Mouse (Mus musculus): ENCODE results near the gene Uspl1. TPM values are rescaled to one million over a fixed set of nuclear protein-coding genes. Genes with fewer than 3 reads are reported as not detected.
"Not testable (repeated sequence)": the region's sequence is repeated elsewhere in the genome, so short reads cannot be mapped to it uniquely, and the experiment has no call there.

The Uspl1 gene
- total RNA-seq (2021), result 10 to 100 TPM; 22.0 to 23.9 TPM
- long read RNA-seq, experiment 1, full-length matches to known transcripts, result 3 of 10 reads
- long read RNA-seq, experiment 1, partial matches to known transcripts, result 5 of 10 reads
- long read RNA-seq, experiment 1, other reads (novel, unspliced or antisense), result 2 of 10 reads
- long read RNA-seq, experiment 2, partial matches to known transcripts, result 1 of 6 reads
- long read RNA-seq, experiment 2, other reads (novel, unspliced or antisense), result 3 of 6 reads

DNA sequence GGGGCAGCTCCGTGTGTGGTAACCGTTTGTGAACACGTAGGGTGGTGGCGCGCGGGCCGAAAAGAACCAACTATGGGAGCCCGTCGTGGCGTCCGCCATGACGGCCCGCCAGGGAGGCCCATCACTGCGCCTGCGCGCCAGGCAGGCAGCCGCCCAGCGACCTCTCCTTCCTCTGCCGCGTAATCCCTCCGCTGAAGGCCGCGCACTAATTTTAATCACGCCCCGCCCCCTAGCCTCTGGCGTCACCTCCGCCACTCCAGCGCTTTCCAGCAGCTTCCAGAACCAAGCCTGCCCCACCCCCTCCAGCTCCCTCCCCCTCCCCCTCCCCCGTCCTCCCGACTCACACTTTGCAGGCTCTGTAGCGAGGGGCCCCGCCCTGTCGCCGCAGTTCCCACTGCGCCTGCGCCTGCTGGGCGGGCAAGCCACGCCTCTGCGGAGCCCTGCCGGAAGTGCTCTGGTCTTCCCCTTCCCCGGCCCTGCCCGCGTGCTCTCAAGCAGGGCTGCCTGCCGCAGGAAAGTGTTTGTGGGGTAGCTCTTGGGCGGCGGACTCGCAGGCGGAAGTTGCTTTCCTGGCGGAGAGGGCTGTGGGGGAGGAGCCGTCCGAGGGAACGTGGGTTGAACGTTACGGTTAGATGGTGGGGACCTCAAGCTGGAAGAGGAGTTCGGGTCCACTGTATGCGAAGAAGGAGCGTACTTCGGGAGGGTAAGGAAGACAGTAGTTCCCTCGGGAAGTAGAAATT is at the start of gene Uspl1, which contains the start of gene Hmgb1:
Gene Uspl1 (plus strand): TSS at position 247 of the 740 bp plus-strand sequence.
Gene Hmgb1 (minus strand): TSS at position 386 of the 740 bp plus-strand sequence.
- peak; percentile 99 for DNase-seq

GRCm38 (mm10) chr5:149134751-149135454 is 49.2 kb upstream of the Uspl1 start:
- no peak for DNase-seq

- peak in 1 of 2 experiments; percentile 14 for DNase-seq
Measured at GRCm38 (mm10) chr5:149135455-149136354, 48.4 kb upstream of the Uspl1 start.

- DNase-seq, result peak in 1 of 2 experiments; percentile 34
Measured at GRCm38 (mm10) chr5:149136933-149137365, 47.2 kb upstream of the Uspl1 start.

DNA sequence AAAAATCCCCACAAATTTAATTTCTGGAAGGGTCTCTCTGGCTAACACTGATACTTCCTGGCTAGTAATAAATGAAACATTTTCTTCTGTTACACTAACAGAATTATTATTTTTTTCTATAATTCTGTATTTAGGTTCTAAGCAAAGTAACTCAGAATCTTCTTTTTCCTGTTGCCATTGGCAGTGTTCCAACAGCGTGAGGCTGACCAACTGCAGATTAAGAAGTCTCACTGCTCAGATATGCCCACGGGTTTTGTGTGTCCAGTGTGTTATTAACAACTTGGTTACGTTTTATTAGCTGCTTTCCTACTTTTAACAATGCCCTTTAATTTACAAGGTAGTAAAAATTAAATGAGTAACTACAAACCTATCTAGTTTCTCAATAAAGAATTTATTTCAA is 46.7 kb upstream of the Uspl1 start:
- DNase-seq, result no peak

GRCm38 (mm10) chr5:149138087-149138486 is 46.1 kb upstream of the Uspl1 start:
- not testable (repeated sequence) for DNase-seq

DNA sequence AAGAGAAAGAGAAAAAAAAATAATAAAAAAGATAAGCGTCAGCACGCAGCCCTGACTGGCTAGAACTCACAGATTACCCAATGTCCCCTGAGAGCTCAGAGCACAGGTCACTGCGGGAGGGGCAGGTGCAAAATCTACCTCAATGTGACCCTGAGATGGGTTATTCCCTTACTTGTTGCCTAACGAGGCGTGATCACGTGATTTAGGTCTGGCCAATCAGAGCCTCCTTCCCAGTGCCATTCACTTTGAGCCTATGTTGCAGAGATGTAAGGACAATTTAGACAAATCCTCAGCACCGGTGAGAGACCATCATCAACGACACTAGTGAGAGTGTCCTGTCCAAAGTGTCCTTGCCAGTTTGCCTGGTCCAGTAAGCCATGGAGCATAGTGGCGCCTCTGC is 43.8 kb upstream of the Uspl1 start:
- DNase-seq, result no peak

DNA sequence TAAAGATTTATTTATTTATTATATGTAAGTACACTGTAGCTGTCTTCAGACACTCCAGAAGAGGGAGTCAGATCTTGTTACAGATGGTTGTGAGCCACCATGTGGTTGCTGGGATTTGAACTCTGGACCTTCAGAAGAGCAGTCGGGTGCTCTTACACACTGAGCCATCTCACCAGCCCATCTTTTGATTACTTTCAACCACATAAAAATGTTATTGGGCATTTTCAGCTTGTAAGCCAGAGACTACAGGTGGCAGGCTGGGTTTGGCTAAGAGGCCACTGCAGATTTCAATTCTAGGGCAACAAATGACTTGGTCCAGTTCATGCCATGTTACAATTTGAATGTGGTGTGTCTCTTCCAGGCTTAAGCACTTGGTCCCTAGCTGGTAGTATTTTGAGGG is 43.0 kb upstream of the Uspl1 start:
- DNase-seq, result not testable (repeated sequence)

DNA sequence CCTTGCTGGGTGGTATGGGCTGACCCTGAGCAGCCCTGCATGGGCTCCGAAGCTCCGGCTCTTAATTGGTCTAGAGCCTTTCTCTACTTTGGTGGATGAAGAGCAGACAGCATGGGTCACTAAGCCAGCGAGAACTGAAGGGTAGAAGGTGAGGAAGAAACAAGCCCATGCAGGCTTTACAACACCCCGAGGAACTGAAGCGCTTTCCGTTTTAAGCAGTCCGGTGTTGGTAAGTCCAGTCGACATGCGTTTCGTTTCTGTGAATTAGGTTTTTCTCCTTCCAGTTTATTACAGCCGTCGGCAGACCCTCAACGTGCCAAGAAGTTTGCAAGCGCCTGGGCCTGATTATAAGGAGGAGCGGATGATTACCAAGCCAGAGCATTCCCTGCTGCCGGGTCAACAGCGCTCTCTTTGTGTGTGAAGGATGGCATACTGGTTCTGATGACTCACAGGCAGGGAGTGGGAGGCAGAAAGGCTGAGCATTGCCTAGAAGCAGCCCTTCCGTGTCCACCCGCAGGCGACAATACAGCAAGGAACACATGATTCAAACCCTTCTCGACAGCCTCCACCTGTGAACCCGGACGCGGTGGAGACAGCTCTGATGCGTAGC is 40.3 kb upstream of the Uspl1 start:
- peak in 1 of 2 experiments; percentile 33 for DNase-seq

GRCm38 (mm10) chr5:149146691-149147090 is 37.5 kb upstream of the Uspl1 start:
- no peak for DNase-seq

DNA sequence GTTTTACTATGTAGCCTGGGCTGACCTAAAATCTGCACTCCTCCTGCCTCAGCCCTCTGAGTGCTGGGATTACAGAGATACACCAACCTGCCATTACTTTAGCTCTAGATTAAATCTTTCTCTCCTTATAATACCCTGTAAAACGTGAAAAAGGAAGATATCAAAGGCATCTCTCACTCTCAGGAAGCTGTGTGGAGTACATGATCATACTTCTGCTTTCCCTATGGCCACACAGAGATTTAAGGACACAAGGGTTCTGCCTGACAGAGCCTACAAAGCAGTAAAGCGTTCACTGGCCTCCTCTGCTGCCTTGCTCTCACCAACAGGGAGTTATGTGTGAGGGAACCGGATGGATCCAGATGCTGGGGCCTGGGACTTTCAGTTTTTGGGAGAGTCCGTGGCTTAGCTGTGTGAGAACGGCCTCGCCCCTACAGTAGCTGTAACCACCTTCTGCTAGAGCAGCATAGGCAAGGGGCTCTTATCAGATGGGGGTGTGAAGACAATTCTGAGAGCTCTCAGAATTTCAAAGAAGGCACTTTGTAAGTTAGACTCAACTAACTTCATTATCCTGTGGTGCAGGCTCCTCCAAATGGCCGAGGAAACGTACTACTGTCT is 36.7 kb upstream of the Uspl1 start:
- no peak for DNase-seq

GRCm38 (mm10) chr5:149150882-149151281 is 33.3 kb upstream of the Uspl1 start:
- DNase-seq, result no peak

DNA sequence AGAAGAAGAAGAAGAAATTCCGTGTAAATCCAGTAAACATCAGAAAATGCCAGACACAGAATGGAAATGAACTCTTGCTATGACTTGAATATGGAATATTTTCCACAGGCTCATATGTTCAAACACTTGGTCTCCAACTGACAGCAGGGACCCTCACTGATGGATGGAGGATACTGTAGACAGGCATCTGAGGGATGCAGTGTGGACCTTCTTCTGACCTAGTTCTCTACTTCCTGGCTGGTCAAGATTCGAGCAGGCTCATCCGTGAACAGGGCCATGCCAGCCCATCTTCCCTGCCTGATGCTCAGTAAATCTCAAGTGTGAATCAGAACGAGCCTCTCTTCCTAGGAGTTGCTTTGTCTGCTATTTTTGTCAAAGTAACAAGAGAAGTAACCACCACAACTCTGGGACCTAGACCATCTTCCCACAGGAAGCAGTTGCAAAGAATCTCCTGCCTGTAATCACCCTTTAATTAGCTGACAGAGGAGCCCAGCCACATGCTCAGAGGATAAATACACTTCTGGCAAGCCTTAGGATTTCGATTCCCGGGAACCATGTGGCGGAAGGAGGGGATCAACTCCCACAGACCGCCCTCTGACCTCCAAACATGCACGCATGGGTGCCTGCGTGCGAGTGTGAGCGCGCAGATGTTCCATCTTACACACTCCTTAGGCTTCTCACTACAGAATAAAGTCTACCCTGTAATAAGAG is 31.9 kb upstream of the Uspl1 start:
- peak; percentile 46 to 62 for DNase-seq

- DNase-seq, result peak; percentile 68 to 71
Measured at GRCm38 (mm10) chr5:149152774-149153155, 31.4 kb upstream of the Uspl1 start.

DNA sequence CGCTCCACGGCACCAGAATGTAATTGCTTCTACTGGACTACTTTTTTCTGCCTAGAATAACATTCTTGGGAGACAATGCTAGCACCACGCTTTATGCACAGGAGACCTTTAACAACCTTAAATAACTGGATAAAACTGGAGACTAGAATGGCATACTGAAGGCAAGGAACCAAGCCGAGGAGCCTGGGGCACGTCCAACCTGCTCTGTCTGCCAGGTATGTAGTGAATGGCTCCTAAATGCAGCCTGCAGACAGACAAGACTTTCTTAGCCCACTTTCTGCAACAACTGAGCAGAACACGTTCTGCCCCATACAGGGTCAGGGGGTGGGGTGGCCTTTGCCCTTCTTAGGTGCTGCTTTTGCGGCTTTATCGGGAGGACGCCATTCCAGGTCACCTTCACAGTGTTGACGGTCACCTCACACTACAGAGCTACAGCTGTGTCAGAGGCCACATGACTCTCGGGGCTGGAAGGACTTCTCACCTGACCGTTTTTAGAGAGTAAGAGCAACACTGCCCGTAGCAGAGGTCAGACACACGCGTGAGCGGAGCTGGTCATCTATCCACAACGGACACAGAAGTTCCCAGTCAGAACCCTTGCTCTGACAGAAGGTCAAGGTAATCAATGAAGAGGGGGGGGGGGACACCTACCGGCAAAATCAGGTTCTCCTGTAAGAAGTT is 27.1 kb upstream of the Uspl1 start:
- DNase-seq, result peak in 1 of 2 experiments; percentile 45

- peak; percentile 63 to 77 for DNase-seq
Measured at GRCm38 (mm10) chr5:149159021-149159420, 25.1 kb upstream of the Uspl1 start.

DNA sequence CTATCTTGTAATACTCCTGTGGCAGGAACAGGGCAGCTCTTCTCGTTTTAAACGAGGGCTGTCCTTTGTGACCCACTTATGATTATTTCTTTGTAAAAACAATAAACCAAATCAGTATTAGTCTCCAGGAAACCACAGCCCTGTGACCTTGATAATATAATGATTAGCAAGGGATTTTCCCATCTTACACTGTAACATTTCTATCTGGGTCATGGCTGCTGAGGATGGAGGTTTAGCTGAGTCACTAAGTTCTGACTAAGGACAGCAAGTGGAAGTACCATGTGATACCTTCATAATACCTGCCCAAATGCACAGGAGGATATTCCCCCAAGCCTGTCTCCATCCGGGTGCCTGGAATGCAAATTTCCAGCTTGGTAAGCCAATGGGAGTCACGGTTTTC is 23.7 kb upstream of the Uspl1 start:
- no peak for DNase-seq

- peak in 1 of 2 experiments; percentile 28 for DNase-seq
Measured at GRCm38 (mm10) chr5:149162890-149163289, 21.3 kb upstream of the Uspl1 start.

DNA sequence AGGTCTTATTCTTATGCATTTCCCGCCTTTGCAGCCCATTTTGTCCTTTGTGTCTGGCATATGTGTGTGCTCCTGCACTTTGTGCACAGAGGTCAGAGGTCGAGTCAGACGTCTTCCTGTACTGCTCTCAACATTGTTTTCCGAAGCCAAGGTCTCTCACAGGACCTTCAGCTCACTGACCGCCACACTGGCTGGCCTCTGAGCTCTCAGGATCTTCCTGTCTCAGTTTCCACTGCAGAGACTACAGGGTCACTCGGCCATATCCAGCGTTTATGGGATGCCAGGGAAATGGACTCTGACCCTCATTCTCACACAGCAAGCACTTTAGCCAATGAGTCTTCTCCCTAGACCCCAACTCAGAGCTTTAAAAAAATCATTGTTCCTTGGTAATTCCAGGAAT is 19.3 kb upstream of the Uspl1 start:
- no peak for DNase-seq

DNA sequence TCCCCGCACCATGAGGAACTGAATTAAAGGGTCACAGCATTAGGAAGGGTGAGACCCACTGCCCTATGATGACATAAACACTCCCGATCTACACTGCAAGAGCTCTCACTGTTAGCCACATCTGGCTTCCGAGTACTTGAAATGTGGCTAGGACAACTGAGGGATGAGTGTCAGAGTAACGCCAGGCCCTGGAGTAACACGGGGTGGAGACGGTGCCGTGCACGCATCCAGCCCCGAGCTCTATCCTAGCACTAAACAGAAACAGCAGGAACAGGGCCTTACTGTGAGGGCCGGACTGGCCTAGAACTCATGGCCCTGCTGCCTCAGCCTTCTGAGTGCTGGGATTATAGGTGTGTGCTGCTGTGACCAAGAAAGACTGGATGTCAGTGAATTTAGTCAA is 18.1 kb upstream of the Uspl1 start:
- DNase-seq, result no peak
